Mouse (Mus musculus) ES-Bruce4 (cell line): ENCODE measurements at regions not wholly inside any gene's neighbourhood (a gene's known extent, or its start where the extent isn't known, plus 50 kb on each side); places are given as distances from the start of the nearest gene placed in this dataset.

Experiments used
- CTCF ChIP-seq: IDR thresholded peaks from one replicate; pipeline ENCODE4 v1.8.1; 2011; ENCODE audit warnings: low read depth, low read length
- EP300 ChIP-seq: IDR thresholded peaks from 2 replicates; pipeline ENCODE4 v1.6.1; 2011; ENCODE audit warnings: low read depth, low read length; ENCODE audit not compliant: insufficient read depth

GRCm38 (mm10) chr12:43962551-43963120, 247.5 kb downstream of the Dnajb9 start:
- TF ChIP-seq CTCF (no peak), EP300 (no peak)
